Mouse (Mus musculus) E14TG2a.4 (cell line): ENCODE data around the gene Entpd1.

Source experiments
- H3K27me3 ChIP-seq: 2 replicates; pipeline ENCODE4 v1.6.1; 2014; ENCODE audit warnings: low read length, control low read depth; ENCODE audit not compliant: insufficient read depth
- H3K36me3 ChIP-seq: 2 replicates; pipeline ENCODE4 v1.6.1; 2014; ENCODE audit warnings: low read length, control low read depth; ENCODE audit not compliant: insufficient read depth
- H3K4me1 ChIP-seq: replicated peaks from 2 replicates; pipeline ENCODE4 v1.6.1; 2014; ENCODE audit warnings: low read depth, low read length, control low read depth
- H3K4me3 ChIP-seq: replicated peaks from 2 replicates; pipeline ENCODE4 v1.5.1; 2014; ENCODE audit warnings: mild to moderate bottlenecking, low read length
- H3K9me3 ChIP-seq: 2 replicates; pipeline ENCODE4 v1.6.1; 2014; ENCODE audit warnings: low read length, control low read depth
- CTCF ChIP-seq: conservative IDR thresholded peaks from 2 replicates; pipeline ENCODE4 v1.5.1; 2014; ENCODE audit warnings: low read length
- NANOG ChIP-seq: IDR thresholded peaks from 2 replicates; pipeline ENCODE4 v1.6.1; 2014; ENCODE audit warnings: borderline replicate concordance, low read length, mixed read lengths
- POU5F1 ChIP-seq: IDR thresholded peaks from 2 replicates; pipeline ENCODE4 v1.6.1; 2014; ENCODE audit warnings: low read length, borderline replicate concordance

The Entpd1 gene

GRCm38 (mm10) chr19:40684124-40684523 lies 72.0 kb downstream of the Entpd1 start:
- Histone ChIP-seq H3K9me3 (no peaks in the 10 kb centered on the region), H3K4me3 (no peak overlapping the region)
- TF ChIP-seq POU5F1 (no peak), NANOG (no peak), CTCF (no peak)

GRCm38 (mm10) chr19:40684566-40684965 lies 72.4 kb downstream of the Entpd1 start:
- no peaks in the 10 kb centered on the region for H3K36me3 ChIP-seq
- no peaks in the 10 kb centered on the region for H3K9me3 ChIP-seq
- H3K4me1 ChIP-seq = peaks cover 43% of the 10 kb centered on the region
- TF ChIP-seq CTCF = no peak
- TF ChIP-seq POU5F1 = no peak
- H3K27me3 ChIP-seq = no peaks in the 10 kb centered on the region
- H3K4me3 ChIP-seq = no peak overlapping the region

More at GRCm38 (mm10) chr19:40684124-40684523, 72.0 kb downstream of the Entpd1 start:
- Histone ChIP-seq H3K36me3 (no peaks in the 10 kb centered on the region), H3K27me3 (no peaks in the 10 kb centered on the region), H3K4me1 (peaks cover 45% of the 10 kb centered on the region)

GRCm38 (mm10) chr19:40687291-40687927 lies 75.2 kb downstream of the Entpd1 start:
- Histone ChIP-seq H3K9me3 (no peaks in the 10 kb centered on the region), H3K36me3 (no peaks in the 10 kb centered on the region), H3K27me3 (peaks cover 3% of the 10 kb centered on the region), H3K4me1 (peaks cover 43% of the 10 kb centered on the region), H3K4me3 (no peak overlapping the region)
- TF ChIP-seq NANOG (no peak), POU5F1 (no peak), CTCF (no peak)

- no peaks in the 10 kb centered on the region for H3K9me3 ChIP-seq
- H3K4me3 ChIP-seq = no peak overlapping the region
- TF ChIP-seq CTCF = no peak
- TF ChIP-seq POU5F1 = no peak
- TF ChIP-seq NANOG = no peak
- peaks cover 12% of the 10 kb centered on the region for H3K27me3 ChIP-seq
- peaks cover 12% of the 10 kb centered on the region for H3K4me1 ChIP-seq
- H3K36me3 ChIP-seq = no peaks in the 10 kb centered on the region
Measured at GRCm38 (mm10) chr19:40693201-40693600, 81.0 kb downstream of the Entpd1 start.

GRCm38 (mm10) chr19:40696116-40696515 lies 84.0 kb downstream of the Entpd1 start:
- Histone ChIP-seq H3K4me3 (no peak overlapping the region), H3K36me3 (no peaks in the 10 kb centered on the region), H3K4me1 (peaks cover 12% of the 10 kb centered on the region), H3K9me3 (no peaks in the 10 kb centered on the region), H3K27me3 (peaks cover 12% of the 10 kb centered on the region)
- TF ChIP-seq CTCF (no peak), POU5F1 (no peak), NANOG (no peak)

- peaks cover 12% of the 10 kb centered on the region for H3K4me1 ChIP-seq
- H3K36me3 ChIP-seq = no peaks in the 10 kb centered on the region
- no peaks in the 10 kb centered on the region for H3K9me3 ChIP-seq
- H3K27me3 ChIP-seq = peaks cover 3% of the 10 kb centered on the region; the same call in 1 of the 2 replicates
- no peak overlapping the region for H3K4me3 ChIP-seq
- TF ChIP-seq NANOG (no peak), POU5F1 (no peak), CTCF (no peak)
Measured at GRCm38 (mm10) chr19:40698103-40698853, 86.1 kb downstream of the Entpd1 start.

DNA sequence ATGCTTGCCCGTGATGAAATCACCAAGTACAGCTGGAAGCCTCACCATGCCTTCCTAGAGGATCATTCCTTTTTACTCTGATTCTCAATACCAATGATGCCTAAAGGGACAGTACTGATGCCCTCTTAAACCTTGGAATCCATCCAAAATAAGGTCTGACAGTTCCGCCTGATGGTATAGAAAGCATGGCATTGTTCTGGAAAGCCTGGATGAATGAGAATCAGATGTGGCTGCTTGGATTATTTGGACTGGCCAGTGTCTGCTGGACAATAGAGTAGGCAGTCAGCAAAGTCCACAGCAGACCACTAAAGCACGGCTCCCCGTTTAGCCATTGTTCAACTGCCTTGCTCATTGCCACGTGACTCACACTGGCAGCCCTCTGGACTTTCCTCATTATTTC lies 87.7 kb downstream of the Entpd1 start:
- no peak overlapping the region for H3K4me3 ChIP-seq
- peaks cover 12% of the 10 kb centered on the region for H3K4me1 ChIP-seq
- H3K9me3 ChIP-seq = no peaks in the 10 kb centered on the region
- 0 out of 2 replicates have a peak, but pooled peaks cover 2% of the 10 kb centered on the region for H3K27me3 ChIP-seq
- no peak for TF ChIP-seq CTCF
- TF ChIP-seq NANOG = no peak
- TF ChIP-seq POU5F1 = no peak
- no peaks in the 10 kb centered on the region for H3K36me3 ChIP-seq

GRCm38 (mm10) chr19:40702406-40702805 lies 90.2 kb downstream of the Entpd1 start:
- Histone ChIP-seq H3K36me3 (no peaks in the 10 kb centered on the region), H3K9me3 (no peaks in the 10 kb centered on the region), H3K4me3 (no peak overlapping the region), H3K27me3 (0 out of 2 replicates have a peak, but pooled peaks cover 2% of the 10 kb centered on the region), H3K4me1 (peaks cover 15% of the 10 kb centered on the region)
- TF ChIP-seq CTCF (no peak), POU5F1 (no peak), NANOG (no peak)
